Mouse (Mus musculus): Measurements from ENCODE around the gene Lhfpl1. TPM values are rescaled to one million over a fixed set of nuclear protein-coding genes. Genes with fewer than 3 reads are reported as not detected.

Lhfpl1 gene
- not detected for polyA plus RNA-seq (2014; fragmentation: Illumina TruSeq; extraction: RNeasy Lipid Tissue Mini Kit (QIAGEN cat#74804); ENCODE audit: low read depth, low replicate concordance)

GRCm38 (mm10) chrX:145348377-145349203, at the start of gene Lhfpl1:
Gene Lhfpl1, minus strand, starts transcription at chrX:145349089.

Other genes starting within 250 kb of the Lhfpl1 start
- gene Amot, start 156.1 kb upstream of the Lhfpl1 start, polyA plus RNA-seq (2014; fragmentation: Illumina TruSeq; extraction: RNeasy Lipid Tissue Mini Kit (QIAGEN cat#74804); ENCODE audit: low read depth, low replicate concordance), result 5.5 TPM

Measured in liver, adult 10 weeks (tissue).